Mouse (Mus musculus) c-Kit-negative CD71-positive TER-119-positive erythroid progenitor cells, embryonic 14.5 days (primary cell): ENCODE data around the gene Fbxl2.
A peak's percentile ranks its signal among the peaks of the same experiment; 100 is the strongest.

Source experiments
- DNase-seq: peaks from one replicate; pipeline ENCODE4 v3.0.0-alpha.2; 2013; ENCODE audit warnings: low read depth, low spot score

The Fbxl2 gene

DNA sequence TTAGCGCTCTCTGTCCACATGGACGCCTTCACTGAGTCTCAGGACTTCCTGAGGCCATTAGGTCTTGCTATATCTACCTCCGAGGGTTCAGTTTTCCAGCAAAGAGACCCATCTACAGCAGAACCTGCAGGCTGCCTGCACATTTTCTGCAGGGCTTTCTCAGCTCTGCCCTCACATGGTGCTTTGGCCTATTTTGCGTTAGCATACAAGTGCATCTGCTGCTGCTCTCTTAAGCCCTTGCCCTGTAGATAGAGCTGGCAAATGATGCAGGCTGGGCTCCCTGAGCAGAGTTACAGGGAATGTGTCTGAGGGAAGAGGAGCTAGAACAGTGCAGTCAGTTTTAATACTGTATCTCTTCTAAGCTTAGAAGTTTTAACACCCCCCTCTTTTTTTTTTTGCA lies 71.0 kb downstream of the Fbxl2 start:
- DNase-seq: no peak

DNA sequence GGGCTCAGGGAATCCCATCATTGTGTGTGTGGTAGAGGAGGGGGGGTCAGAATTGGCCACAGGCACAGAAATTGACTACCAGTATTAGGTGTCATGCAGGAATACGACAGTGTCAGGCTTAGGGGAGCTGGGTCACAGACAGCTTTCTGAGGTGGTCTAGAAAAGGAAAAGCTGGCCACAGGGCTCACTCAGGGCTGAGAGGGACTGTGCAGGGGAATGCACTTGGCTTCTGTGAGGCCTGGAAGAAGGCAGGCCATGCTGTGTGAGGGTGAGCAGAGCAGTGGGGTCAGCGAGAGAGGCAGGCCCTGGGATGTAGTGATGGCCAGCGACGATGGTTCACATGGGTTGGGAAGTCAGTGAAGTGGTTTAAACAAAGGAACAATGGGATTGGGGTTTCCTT lies 72.1 kb downstream of the Fbxl2 start:
- DNase-seq: no peak

DNA sequence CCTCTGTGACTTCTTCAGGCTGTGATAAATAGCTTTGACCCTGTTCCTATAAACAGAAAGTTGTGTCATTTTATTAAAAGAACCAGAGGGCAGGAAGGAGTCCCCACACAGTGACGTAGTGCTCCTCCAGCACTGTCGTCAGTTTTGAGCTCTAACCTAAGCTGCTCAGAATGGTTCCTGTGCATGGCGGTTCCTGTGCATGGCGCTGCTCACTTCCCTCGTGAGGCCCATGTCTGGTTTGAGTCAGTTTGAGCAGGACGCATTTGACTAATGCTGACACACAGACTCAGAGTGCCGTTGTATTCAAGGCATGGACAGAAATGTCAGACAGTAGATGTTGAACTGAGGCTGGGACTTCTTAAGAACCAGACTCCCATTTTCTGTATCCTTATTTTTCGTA lies 74.4 kb downstream of the Fbxl2 start:
- DNase-seq: no peak

DNA sequence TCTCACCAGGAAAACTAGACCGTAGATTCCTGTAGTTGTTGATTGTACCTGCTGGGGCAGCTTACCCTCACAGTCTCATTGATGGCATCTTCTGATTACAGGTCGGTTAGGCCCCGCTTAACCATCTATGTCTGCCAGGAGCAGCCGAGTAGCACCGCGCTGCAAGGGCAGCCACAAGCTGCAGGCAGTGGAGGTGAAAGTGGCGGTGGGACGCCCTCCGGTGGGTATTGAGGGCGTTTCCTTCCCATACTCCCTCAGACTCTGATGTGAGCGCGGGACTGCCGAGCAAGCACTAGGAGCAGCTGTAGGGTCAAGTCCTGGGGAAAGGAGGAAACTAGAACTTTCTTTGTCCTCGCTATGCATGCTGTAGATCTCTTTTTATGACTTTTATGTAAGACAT lies 76.0 kb downstream of the Fbxl2 start:
- DNase-seq: peak; percentile 44

DNA sequence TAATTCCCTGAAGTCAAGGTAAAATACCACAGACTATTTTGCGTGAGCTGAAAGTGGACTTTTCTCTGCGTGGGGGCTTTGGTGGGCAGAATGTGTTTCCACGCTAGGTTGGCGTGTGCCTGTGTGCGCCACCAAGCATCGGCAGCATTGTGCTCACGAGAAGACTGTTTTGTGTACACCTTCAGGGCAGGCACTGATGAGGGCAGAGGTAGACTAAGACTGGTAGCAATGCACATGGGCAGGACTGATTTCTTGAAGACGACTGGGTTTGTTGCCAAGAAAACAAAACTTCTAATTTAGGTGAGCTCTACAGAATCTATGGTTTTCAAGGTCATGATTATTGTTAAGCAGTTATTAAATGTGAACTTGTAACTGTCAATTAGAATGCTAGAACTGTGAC lies 76.6 kb downstream of the Fbxl2 start:
- DNase-seq: peak; percentile 29

DNA sequence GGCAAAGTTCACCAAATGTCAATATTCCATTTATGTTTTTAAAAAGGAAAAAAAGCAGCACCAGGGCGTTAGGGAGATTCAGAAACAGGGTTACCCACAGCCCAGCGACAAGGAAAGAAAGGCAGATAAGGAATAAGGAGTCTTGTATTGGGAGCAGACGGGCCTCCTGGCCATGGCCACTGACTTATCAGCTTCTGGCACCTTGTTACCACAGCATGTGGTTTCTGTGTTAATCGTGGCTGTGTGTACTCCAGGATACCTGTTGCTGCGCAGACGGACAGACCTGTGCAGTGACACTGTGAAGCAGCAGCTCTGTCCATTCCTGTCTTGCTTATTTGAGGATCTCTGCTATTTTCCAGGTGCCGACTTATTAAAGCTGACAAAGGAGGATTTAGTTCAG lies 77.0 kb downstream of the Fbxl2 start:
- DNase-seq: peak; percentile 93

DNA sequence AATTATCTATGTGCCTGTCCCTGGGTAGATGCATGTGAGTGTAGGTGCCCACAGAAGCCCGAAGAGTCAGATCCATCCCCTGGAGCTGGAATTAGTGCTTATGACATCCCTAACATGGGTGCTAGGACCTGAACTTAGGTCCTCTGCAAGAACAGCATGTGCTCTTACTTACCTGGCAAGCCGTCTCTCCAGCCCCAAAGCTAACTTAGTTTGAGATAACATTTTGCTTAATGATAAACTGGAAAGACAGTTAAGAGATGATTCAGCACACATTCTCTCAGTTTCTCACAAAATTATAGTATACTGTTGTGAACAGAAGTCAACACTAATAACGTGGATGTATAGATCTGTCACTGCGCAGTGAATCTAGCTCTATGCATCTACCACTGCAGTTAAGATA lies 79.2 kb downstream of the Fbxl2 start:
- DNase-seq: peak; percentile 31

DNA sequence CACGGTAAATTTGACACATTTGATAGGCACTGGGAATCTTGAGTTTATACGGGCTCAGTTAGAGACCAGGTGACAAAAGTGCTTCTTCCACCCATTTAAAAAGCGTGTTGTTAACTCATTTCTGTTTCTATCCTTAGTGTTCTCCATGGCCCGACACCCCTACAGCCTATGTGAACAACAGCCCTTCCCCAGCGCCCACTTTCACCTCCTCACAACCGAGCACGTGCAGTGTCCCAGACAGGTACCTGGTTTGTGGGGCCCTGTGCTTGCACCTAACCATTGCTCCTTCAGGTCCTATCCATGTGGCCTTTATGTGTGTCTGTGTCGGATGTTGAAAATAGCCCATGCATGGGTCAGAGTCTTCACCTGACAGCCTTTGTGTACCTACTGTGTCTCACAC lies 81.6 kb downstream of the Fbxl2 start:
- no peak for DNase-seq

DNA sequence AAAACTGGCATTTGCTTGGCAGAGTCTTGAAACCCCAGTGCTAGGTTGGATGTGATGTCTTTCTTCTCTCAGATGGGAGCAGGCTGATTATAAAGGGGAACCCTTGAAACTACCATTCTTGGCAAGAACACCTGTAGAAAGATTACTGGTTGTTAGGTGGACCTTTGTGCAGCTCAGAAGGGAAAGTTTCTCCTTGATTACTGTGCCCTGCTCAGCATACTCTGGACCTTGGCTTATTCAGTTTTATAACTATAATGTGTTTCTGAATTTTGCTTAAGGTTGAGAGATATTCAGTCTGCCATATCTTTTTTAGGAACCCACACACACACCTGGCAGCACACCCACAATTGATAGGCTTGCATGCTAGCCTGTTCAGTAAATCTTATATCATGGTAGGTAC lies 82.3 kb downstream of the Fbxl2 start:
- no peak for DNase-seq

DNA sequence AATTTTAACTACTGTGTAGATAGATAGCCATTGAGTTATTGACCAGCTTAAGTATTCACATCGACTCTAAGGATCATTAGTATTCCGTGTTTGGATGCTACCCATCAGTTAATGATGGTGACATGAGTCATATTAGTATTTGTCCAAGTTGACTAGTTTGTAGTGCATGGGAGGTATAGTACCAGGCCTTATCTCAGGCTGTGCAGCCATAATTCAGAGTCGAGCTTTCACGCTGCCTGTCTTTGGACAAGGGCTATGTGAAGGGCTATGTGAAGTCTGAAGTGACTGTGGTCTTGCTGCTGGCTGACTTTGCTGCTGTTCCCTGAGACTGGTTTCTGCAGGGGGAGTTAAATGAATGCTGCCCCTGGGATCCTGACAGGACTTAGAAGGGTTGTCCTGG lies 88.2 kb downstream of the Fbxl2 start:
- no peak for DNase-seq

DNA sequence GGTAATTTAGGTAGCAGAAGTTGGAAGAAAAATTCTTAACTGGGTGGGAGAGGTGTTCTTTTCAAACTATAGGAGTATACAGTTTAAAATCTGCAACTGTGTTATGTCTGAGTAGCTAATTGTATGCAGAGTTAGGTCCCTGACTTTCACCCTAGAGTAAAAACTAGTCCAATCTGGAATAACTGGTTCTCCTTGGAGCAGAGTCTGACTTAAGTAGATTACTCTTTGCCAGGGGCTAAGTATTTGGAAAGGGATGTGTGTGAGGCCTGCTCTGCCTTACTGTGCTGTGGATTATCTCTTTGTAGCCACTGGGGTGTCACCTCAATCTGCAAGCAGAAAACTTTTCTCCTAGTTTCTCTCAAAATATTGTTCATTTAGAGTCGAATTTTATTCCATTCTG lies 98.8 kb downstream of the Fbxl2 start:
- no peak for DNase-seq

DNA sequence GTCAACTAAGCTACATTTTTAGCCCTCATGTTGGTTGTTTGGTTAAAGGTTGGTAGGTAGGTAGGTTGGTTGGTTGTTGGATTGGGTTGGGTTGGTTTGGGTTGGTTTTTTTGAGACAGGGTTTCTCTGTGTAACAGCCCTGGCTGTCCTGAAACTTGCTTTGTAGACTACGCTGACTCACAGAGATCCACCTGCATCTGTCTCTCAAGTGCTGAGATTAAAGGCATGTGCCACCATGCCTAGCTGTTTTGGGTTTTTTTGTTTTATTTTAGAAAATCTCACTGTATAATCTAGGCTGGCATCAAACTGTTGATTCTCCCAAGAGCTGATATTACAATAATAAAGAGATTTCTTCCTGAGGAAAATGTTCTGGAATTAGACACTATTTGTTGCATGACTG lies 102.6 kb downstream of the Fbxl2 start:
- no peak for DNase-seq

DNA sequence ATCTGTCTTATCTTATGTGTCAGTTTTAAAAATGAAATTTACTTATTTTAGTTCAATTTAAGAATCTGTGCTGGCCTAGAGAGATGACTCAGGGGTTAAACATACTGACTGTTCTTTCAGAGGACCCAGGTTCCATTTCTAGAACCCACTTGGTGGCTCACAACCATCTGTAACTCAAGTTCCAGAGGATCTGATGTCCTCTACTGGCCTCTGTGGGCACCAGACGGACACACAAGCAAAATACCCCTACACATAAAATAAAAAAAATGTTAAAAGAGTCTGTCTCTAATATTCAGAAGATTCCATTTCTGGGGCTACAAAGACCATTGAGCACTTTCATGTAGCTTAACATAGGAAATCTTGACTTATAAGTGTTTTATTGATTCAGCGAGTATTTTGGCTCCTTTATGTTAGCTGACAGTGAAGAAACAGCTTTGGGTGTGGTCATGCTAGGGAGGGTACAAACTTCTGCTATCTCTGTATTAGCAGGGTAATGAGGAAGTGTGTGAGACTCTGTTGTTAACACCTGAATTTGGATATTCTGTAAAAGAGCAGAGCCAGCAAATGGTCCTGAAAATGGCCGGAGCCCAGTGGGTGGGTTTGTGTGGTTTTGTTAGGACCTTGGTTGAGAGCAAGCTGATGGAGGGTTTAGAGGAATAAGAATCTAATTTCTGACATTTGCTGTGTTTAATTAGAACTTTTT lies 104.7 kb downstream of the Fbxl2 start:
- peak; percentile 61 for DNase-seq

DNA sequence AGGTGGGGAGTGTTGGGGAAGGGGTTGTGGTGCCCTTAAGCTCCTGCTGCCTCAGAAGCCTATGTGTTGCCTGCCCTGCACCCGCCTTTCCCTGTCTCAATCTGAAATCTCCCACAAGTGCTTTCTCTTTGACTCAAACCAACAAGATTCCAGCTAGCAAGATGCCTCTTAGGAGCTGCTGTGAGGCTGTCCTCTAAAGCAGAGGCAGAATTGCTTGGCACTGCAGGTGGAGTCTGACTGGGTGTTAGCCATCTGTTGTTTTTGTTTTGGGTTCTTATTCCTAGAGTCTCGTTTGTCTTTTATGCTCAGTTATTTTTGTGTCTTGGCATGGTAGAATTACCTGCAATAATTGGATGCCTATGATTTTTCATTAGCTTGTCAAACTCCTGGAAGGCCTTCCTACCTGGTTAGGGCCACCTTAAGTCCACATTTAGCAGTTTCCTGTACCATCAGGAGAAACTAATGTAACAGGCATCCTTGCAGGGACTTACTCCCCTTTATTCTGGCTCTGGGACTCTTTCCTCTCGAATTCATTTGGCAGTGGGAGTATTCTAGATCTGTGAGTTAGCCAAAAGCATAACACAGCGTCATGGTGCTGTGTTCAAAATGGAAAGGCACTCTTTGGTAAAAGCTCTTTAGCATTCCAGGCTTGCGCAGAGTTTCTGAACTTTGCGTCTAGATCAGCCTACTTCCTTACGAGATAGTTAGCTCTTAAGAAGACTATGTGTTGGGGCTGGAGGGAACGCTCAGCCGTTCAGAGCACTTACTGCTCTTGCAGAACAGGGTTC lies 106.7 kb downstream of the Fbxl2 start:
- DNase-seq: no peak

DNA sequence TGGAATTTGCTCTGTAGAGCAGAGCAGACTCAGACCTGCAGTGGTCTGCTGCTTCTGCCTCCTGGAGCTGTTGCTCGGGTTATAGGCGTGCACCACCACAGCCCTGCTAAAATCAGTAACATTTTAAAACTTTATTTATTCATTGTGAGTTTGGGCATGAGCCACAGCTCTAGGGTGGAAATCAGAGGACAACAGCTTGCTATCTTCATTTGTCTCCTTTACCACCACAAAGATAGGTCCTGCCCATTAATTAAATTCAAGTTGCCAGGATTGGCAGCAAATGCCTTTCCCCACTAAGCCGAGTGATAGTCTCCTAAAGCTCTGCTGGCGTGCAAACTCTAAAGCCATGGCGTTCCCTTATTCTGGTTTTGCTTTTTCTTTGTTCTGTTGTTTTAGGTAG lies 110.4 kb downstream of the Fbxl2 start:
- no peak for DNase-seq

DNA sequence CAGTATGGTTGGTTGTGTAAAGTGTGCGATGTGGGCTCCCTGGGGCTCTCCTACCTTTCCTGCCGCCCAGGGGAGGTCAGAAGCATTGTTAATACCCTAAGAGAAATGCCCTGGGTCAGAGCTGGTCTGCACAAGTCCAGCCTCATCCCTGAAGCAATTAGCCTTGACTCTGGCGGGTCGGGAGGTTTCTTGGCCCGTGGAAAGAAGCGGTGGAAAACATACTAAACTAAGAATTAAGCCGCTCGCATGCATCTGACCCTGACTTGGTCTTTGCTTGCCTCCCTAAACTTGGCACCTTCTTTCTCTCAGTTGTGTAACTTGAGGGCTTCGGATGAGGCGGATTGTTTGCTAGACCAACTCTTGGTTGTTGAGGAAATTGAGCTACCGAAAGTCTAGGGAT lies 113.5 kb downstream of the Fbxl2 start:
- DNase-seq: no peak

DNA sequence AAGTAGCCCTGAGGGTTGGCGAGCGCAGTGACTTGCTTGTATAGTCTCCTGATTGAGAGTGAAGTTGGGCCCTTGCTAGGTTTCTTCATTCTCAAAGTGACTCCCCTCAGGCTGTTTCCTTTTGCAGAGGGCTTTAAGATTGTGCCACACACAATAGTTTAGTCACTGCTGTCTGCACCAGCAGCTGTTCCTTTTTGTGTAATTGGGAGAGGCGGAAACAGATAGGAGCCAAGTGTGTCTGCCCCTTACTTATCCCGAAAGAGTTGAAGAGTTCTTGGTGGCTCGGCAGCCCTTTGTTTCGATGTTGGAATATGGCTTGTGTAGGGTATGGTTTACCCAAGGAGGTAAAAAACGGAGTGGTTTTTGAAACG lies 113.9 kb downstream of the Fbxl2 start:
- DNase-seq: peak; percentile 49

DNA sequence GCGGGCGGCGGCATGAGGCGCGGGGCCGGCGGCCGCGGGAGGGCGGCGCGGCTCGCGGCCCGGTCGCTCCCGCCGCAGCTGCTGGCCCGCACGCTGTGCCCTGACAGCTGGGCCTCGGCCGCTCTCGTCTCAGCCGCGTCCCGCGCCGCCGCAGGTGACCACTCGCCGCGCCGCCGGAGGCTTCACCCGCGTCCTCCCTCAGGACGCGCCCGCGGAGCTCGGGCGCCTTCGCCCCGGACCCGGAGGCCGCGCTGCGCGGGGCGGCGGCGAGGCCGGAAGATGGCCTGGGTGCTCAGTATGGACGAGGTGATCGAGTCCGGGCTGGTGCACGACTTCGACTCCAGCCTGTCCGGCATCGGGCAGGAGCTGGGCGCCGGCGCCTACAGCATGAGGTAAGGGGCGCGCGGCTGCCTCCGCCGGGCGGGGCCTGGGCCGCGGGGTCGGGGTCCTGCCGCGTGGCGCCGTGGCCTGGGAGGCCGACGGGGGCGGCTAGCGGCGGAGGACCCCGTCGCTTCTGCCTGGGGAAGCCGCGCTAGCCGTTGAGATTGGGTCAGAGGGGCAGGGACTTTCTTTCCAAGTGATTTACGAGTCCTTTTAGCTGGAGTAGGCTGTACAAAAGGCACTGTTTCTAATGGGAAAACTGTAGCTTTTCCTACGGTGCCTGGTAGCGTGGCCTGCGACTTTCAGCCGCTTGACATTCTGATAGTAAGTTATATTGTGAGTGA lies 114.5 kb downstream of the Fbxl2 start:
- no peak for DNase-seq

DNA sequence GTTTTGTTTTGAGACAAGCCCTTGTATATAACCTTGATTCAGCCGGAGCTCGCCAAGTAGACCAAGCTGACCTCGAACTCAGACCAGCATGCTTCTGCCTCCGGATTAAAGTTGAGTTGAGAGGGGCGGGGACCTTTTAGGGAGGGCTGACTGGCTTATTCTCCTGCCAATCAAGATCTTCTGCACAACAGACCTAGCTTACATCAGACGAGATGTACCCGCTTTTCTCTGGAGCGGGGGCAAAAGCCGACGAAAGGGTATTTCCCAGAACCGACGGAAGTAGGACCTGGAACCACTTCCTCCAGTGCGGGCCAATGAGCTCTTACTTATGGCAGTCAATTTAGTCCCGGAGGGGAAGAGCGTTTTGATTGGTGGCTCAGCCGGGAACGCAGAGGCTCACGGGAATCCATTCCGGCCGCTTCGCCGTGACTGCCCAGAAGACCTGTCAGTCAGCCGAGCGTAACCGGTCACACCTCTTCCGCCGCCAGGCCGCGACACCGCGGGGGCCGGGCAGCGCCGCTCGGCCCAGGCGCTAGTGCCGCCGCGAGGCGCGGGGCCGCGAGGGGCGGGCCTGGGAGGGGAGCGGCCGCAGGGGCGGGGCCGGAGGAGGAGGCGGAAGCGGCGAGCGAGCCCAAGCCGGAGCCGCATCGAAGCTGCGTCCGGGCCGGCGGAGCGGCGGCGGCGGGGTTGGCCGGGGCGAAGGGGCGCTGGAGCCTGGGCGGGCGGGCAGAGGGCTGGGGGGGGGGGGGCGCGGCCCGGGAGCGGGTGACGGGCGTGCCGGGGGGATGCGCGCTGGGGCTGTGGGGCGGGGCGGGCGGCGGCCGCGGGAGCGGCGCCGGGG lies 115.2 kb downstream of the Fbxl2 start, which contains the start of gene Ubp1:
Gene Ubp1, plus strand, starts transcription at position 401 of the 841 bp plus-strand sequence.
- DNase-seq: peak; percentile 95

DNA sequence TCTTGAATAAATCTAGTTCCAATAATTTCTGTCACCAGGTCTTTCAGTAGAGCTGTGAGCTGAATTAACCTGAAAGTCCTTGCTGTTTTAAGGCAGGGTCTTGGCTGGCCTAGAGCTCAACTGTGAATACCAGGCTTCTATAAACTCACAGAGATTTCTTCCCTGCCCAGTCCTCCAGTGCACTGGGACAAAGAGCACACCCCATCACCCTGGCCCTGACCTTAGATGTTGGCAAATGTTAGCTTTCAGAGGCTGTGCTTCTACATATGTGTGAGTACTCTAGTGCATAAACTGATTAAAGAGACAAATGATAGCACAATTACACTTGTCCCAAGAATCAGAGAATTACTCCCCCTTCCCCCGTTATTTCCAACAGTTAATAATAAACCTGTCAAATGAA lies 116.3 kb downstream of the Fbxl2 start:
- DNase-seq: no peak

DNA sequence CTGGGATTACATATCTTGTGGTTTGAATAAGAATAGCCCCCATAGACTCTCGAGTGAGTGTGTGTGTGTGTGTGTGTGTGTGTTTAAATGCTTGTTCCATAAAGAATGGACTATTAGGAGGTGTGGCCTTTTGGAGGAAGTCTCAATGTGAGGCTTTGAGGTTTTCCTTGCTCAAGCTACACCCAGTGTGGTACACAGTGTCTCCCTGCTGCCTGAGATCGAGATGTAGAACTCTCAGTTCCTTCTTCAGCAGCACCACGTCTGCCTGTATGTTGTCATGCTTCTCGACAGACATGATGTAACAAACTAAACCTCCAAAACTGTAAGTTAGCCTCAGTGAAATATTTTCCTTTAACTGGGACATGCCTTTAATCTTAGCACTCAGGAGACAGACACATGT lies 117.4 kb downstream of the Fbxl2 start:
- DNase-seq: no peak

DNA sequence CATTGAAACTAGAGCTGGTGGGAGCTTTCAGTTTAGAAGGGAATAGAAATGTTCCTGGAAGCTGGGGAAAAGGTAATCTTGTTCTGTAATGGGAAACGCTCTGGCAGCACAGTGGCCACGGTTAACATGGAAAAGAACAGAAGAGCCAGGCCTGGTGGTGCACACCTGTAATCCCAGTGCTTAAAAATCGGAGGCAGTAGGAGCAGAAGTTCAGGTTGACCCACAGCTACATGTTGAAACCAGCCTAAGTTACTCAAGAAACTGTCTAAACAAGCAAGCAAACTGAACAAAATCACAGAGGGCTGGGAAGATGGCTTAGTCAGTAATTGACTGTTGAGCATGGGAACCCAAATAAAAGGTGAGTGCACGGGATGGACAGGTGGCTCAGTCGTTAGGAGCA lies 121.1 kb downstream of the Fbxl2 start:
- no peak for DNase-seq
